Mouse (Mus musculus): ENCODE results near the gene Mlh3.

GRCm38 (mm10) chr12:85304725-85305124 lies 34.3 kb upstream of the Mlh3 start:
- TF ChIP-seq CTCF (IDR thresholded peaks at IDR 0.05; ENCODE audit: control insufficient read depth, insufficient read depth, insufficient read length) = no peak
- peak; percentile 81 for TF ChIP-seq USF1 (IDR thresholded peaks at IDR 0.05; ENCODE audit: low read depth)
